Mouse (Mus musculus) cortical plate, adult 2 months (tissue): ENCODE data around the gene Ddx43. TPM values are rescaled to one million over a fixed set of nuclear protein-coding genes. Genes with fewer than 3 reads are reported as not detected.

ENCODE experiments used
- H3K27ac ChIP-seq: fragments of 200-500 bp; 2 replicates; pipeline ENCODE4 v1.5.1; 2012; ENCODE audit warnings: low read length, control low read depth, inconsistent platforms; ENCODE audit not compliant: insufficient read depth
- H3K4me1 ChIP-seq: fragments of 200-500 bp; 2 replicates; pipeline ENCODE4 v1.6.1; 2011; ENCODE audit warnings: low read length; ENCODE audit not compliant: control insufficient read depth, insufficient read depth
- H3K4me3 ChIP-seq: fragments of 200-500 bp; 2 replicates; pipeline ENCODE4 v1.5.1; 2011; ENCODE audit warnings: mild to moderate bottlenecking, low read length, control low read depth; ENCODE audit not compliant: insufficient read depth
- CTCF ChIP-seq: fragments of 200-500 bp; IDR thresholded peaks from 2 replicates; pipeline ENCODE4 v1.5.1; 2011; ENCODE audit warnings: mild to moderate bottlenecking, control low read depth, low read length; ENCODE audit not compliant: insufficient read depth; ENCODE audit errors: extremely low read depth
- POLR2A ChIP-seq: fragments of 200-500 bp; IDR thresholded peaks from 2 replicates; pipeline ENCODE4 v1.6.1; 2011; ENCODE audit warnings: mild to moderate bottlenecking, low read length, control low read depth; ENCODE audit not compliant: insufficient read depth; ENCODE audit errors: extremely low read depth
- polyA plus RNA-seq: library from polyadenylated mRNA; depleted of rRNA; stranded (reverse); fragments of >200 nt; gene quantifications from 2 replicates; pipeline ENCODE4 v1.2.3, GENCODE M21; 2012

The Ddx43 gene
- polyA plus RNA-seq, 1 experiment = 0.27 TPM

- no peak for TF ChIP-seq CTCF
- no peak for TF ChIP-seq POLR2A
- no peak overlapping the region for H3K4me3 ChIP-seq
- no peaks in the 10 kb centered on the region for H3K4me1 ChIP-seq
- no peak overlapping the region for H3K27ac ChIP-seq
These were observed 36.9 kb downstream of the Ddx43 start for GRCm38 (mm10) chr9:78432471-78432870.

- Histone ChIP-seq H3K4me1 (no peaks in the 10 kb centered on the region), H3K27ac (no peak overlapping the region), H3K4me3 (no peak overlapping the region)
- no peak for TF ChIP-seq CTCF
- TF ChIP-seq POLR2A = no peak
These were observed 43.8 kb downstream of the Ddx43 start for GRCm38 (mm10) chr9:78439426-78439825.

GRCm38 (mm10) chr9:78442237-78442578, 46.6 kb downstream of the Ddx43 start:
- Histone ChIP-seq H3K27ac (no peak overlapping the region), H3K4me3 (0 out of 2 replicates have a peak overlapping the region, but pooled peaks have one; percentile 19), H3K4me1 (no peaks in the 10 kb centered on the region)
- TF ChIP-seq CTCF = no peak
- TF ChIP-seq POLR2A = no peak

GRCm38 (mm10) chr9:78442579-78443392, 47.2 kb downstream of the Ddx43 start, which contains the start of gene Cgas:
TSS of gene Cgas (minus strand) at chr9:78443237.
- Histone ChIP-seq H3K27ac (no peak within 1 kb of the TSS), H3K4me1 (no peaks in the 10 kb centered on the region), H3K4me3 (peak within 1 kb of the TSS; percentile 19; the same call in 1 of the 2 replicates)
- TF ChIP-seq POLR2A = no peak
- TF ChIP-seq CTCF = no peak

GRCm38 (mm10) chr9:78447606-78447972, 52.0 kb downstream of the Ddx43 start:
- TF ChIP-seq POLR2A (no peak), CTCF (no peak)
- Histone ChIP-seq H3K4me3 (peak overlapping the region; percentile 63), H3K4me1 (no peaks in the 10 kb centered on the region), H3K27ac (no peak overlapping the region)

- Histone ChIP-seq H3K27ac (peak within 1 kb of the TSS; percentile 64), H3K4me1 (no peaks in the 10 kb centered on the region), H3K4me3 (peak within 1 kb of the TSS; percentile 63)
- peak; percentile 95 for TF ChIP-seq POLR2A
- TF ChIP-seq CTCF = no peak
These were observed 52.6 kb downstream of the Ddx43 start, which contains the start of the genes Mto1 and Gm17324 for GRCm38 (mm10) chr9:78447973-78448873. TSS of gene Mto1 (plus strand) at chr9:78448208. TSS of gene Gm17324 (minus strand) at chr9:78448786.

GRCm38 (mm10) chr9:78450404-78450803, 54.8 kb downstream of the Ddx43 start:
- H3K4me1 ChIP-seq = no peaks in the 10 kb centered on the region
- no peak for TF ChIP-seq CTCF
- no peak for TF ChIP-seq POLR2A
- no peak overlapping the region for H3K27ac ChIP-seq
- no peak overlapping the region for H3K4me3 ChIP-seq

GRCm38 (mm10) chr9:78451382-78451781, 55.8 kb downstream of the Ddx43 start:
- Histone ChIP-seq H3K4me1 (no peaks in the 10 kb centered on the region), H3K27ac (no peak overlapping the region), H3K4me3 (no peak overlapping the region)
- no peak for TF ChIP-seq POLR2A
- no peak for TF ChIP-seq CTCF

- Histone ChIP-seq H3K4me1 (no peaks in the 10 kb centered on the region), H3K4me3 (no peak overlapping the region), H3K27ac (no peak overlapping the region)
- TF ChIP-seq CTCF (no peak), POLR2A (no peak)
These were observed 61.4 kb downstream of the Ddx43 start for GRCm38 (mm10) chr9:78457026-78457425.
